Mouse (Mus musculus) intestine, postnatal 0 days (tissue): ENCODE data around the gene Rnf13. TPM values are rescaled to one million over a fixed set of nuclear protein-coding genes. Genes with fewer than 3 reads are reported as not detected.

ENCODE experiments used
- ATAC-seq: fragments of 200-750 bp; cut with Nextera tagmentation; 2 replicates; pipeline ENCODE4 v1.8.0; 2017; ENCODE audit warnings: mild to moderate bottlenecking, moderate TSS enrichment, moderate library complexity
- H3K27ac ChIP-seq: fragments of 300-500 bp; sonication (generic); 2 replicates; pipeline ENCODE4 v1.5.1; 2014; ENCODE audit warnings: mild to moderate bottlenecking, low read depth, low read length, moderate library complexity
- H3K27me3 ChIP-seq: fragments of 300-500 bp; sonication (generic); replicated peaks from 2 replicates; pipeline ENCODE4 v1.6.1; 2014; ENCODE audit warnings: low read length, mixed read lengths; ENCODE audit not compliant: control insufficient read depth, insufficient read depth
- H3K36me3 ChIP-seq: fragments of 300-500 bp; sonication (generic); 2 replicates; pipeline ENCODE4 v1.6.1; 2014; ENCODE audit warnings: mild to moderate bottlenecking, moderate library complexity; ENCODE audit not compliant: control insufficient read depth, insufficient read depth
- H3K4me1 ChIP-seq: fragments of 300-500 bp; sonication (generic); replicated peaks from 2 replicates; pipeline ENCODE4 v1.6.1; 2014; ENCODE audit warnings: antibody characterized with exemption, low read length, mixed read lengths; ENCODE audit not compliant: control insufficient read depth, insufficient read depth
- H3K4me2 ChIP-seq: fragments of 300-500 bp; sonication (generic); replicated peaks from 2 replicates; pipeline ENCODE4 v1.6.1; 2014; ENCODE audit warnings: low read depth, mild to moderate bottlenecking, moderate library complexity
- H3K4me3 ChIP-seq: fragments of 300-500 bp; sonication (generic); 2 replicates; pipeline ENCODE4 v1.5.1; 2014; ENCODE audit warnings: low read depth, low read length
- H3K9ac ChIP-seq: fragments of 300-500 bp; sonication (generic); 2 replicates; pipeline ENCODE4 v1.6.1; 2014; ENCODE audit warnings: mild to moderate bottlenecking, low read depth, low read length
- H3K9me3 ChIP-seq: fragments of 300-500 bp; sonication (generic); 2 replicates; pipeline ENCODE4 v1.6.1; 2016; ENCODE audit warnings: mixed run types; ENCODE audit not compliant: control insufficient read depth
- CTCF ChIP-seq: sonication (generic); IDR thresholded peaks from 2 replicates; pipeline ENCODE4 v1.5.1; 2016; ENCODE audit warnings: low read depth, mild to moderate bottlenecking, control low read depth, antibody characterized with exemption, moderate library complexity
- WGBS: fragments of 180-500 bp; shearing (Covaris S2); extraction: QIAGEN DNeasy Blood & Tissue Kit; methylation state at CpG from one replicate; pipeline ENCODE4 v1.1.7; 2014; 5-methylcytosine and 5-hydroxymethylcytosine counted together
- polyA plus RNA-seq: library from polyadenylated mRNA; unstranded; fragments of >200 nt; fragmentation: Nextera tagmentation; extraction: Ambion mirVana; gene quantifications from 2 replicates; pipeline ENCODE4 v1.2.1, GENCODE M21; 2015

The Rnf13 gene
- polyA plus RNA-seq, 1 experiment from 2014 or later: 112 TPM

DNA sequence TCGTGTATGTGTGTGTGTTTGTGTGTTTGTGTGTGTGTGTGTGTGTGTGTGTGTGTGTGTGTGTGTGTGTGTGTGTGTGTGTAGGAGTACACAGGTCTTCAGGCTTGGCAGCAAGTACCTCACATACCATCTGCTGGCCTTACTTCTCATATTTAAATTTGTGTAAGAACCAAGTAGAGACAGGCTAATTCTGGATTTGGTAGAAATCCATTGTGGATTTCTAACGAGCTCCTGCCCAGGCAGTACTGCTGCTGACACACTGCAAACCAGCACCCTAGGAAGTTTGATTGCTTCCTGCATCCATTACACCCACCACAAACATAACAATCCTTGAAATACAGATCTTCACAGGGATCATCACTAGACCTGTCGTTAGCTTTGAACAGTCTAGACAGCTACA, 147.1 kb downstream of the Rnf13 start:
- no peak for ATAC-seq
- TF ChIP-seq CTCF: no peak
- H3K36me3 ChIP-seq: no peaks in the 10 kb centered on the region
- no peak overlapping the region for H3K9ac ChIP-seq
- no peaks in the 10 kb centered on the region for H3K27me3 ChIP-seq
- H3K4me2 ChIP-seq: no peak overlapping the region
- no peak overlapping the region for H3K4me3 ChIP-seq
- H3K27ac ChIP-seq: no peak overlapping the region
- WGBS: 69% methylated on average over 3 of the region's 3 CpGs
- H3K9me3 ChIP-seq: no peaks in the 10 kb centered on the region
- no peaks in the 10 kb centered on the region for H3K4me1 ChIP-seq

Other genes with a start within 250 kb of the Rnf13 start
- 13.6 and 14.6 TPM in 2 replicates for gene Wwtr1, start 160.2 kb upstream of the Rnf13 start, polyA plus RNA-seq
- 71.0 and 72.5 TPM in 2 replicates for gene Commd2, start 84.3 kb upstream of the Rnf13 start, polyA plus RNA-seq
- not detected in 2 replicates for gene Ankub1, start 43.3 kb upstream of the Rnf13 start, polyA plus RNA-seq
- gene Pfn2, start 112.0 kb downstream of the Rnf13 start, polyA plus RNA-seq: 41.5 and 41.9 TPM in 2 replicates